Mouse (Mus musculus) layer of hippocampus, adult 18-20 months (tissue): ENCODE measurements around the gene Pdzd4. TPM values are rescaled to one million over a fixed set of nuclear protein-coding genes. Genes with fewer than 3 reads are reported as not detected.

ENCODE experiments used
- DNase-seq, 2 experiments: peaks; one replicate each; pipeline ENCODE4 v3.0.0; 2022; ENCODE audit warnings: low spot score in 2 of 2
- long read RNA-seq: library from polyadenylated mRNA; stranded (forward); transcript quantifications from one replicate; pipeline ENCODE4 v2.0.0, GENCODE M21; 2021
- total RNA-seq, 2 experiments: library from RNA; stranded (reverse); gene quantifications; 2 replicates each; pipeline ENCODE4 v1.2.3; 2021

The Pdzd4 gene
- 100 to 1,000 TPM in 1 of 2 experiments, 10 to 100 TPM in 1; 95.8 to 104 TPM for total RNA-seq
- long read RNA-seq, partial matches to known transcripts, result 0 of 7 reads
- long read RNA-seq, other reads (novel, unspliced or antisense), result 2 of 7 reads

DNA sequence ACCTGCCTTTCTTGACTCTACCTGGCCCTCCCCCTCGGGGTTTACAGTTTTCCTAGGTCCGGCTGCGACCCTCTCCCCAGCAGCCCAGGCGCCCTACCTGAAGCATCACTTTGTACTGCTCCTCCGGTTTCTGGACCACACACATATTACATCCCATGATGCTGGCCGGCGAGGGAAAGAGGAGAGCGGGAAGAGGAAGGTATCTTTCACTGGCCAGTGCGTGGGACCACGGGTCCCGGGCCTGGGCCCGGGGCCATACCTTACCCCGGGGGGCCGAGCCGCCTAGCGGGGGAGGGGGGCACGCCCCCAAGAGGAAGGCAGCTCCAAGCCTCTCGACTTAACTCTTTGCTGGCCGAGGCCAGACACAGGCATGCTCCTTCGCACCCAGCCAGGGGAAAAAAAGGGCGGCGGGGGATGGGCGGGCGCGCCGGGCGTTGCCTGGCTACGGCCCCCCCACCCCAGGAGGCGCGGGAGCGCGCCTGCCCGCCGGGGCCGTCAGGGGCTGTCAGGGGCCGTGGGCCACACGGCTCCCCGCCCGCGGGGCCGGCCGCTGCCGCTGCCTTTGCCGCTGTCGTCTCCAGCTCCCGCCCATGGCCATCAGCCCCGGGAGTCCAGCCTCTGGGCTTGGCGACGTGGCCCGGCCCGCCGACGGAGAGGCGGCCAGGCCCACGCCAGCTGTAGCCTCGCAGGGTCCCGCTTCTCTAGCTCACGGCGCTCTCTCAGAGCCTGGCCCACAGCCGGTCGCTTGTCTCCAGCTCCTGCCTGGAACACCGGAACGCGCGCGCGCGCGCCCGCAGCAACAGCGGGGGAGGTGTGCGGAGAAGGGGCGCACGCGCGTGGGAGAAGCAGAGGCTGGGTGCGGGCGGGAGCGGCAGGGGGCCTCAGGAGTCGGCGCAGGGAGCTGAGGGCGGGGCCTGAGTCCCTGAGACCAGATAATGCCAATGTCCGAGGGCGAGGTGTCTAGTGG is at the start of gene Pdzd4:
Gene Pdzd4, minus strand, starts transcription at position 785 of the 967 bp plus-strand sequence.
- DNase-seq, result peak; percentile 32 to 62

DNA sequence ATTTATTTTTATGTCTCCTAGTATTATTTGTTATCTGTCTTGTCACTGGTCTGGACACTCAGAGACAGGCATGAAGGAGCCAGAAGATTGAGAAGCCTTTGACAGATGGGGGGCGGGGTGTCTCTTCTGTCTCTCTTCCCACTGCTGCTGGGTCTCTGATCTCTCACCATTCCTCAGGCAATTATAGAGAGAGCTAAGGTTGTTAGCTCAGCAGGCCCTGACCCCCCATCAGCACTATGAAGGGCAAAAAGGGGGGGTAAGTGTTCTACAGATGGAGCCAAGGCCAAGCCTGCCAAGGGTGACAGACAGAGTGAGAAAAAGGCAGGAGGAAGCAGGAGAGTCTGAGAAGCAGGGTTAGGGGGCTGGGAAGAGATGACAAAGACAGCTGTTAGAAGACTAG is 47.2 kb upstream of the Pdzd4 start:
- DNase-seq, result no peak

DNA sequence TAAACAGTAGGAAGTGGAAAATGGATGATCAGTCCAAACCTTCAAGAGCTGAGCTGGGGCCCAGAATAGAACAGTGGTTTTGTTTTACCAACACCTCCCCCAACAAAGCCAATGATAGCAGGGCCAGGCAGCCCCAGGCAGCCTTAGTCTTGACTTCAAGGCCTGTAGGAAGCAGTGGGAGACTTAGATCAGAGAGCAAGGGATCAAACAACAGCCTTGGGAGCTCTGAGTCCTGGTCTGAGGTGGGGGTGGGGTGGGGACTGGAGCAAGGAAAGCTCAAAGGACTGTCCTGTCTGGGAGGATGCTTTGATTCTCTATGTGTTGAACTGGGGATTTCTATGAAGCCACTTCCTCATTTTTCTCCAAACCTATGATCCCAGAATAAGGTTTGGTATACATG is 46.7 kb upstream of the Pdzd4 start:
- DNase-seq, result no peak

DNA sequence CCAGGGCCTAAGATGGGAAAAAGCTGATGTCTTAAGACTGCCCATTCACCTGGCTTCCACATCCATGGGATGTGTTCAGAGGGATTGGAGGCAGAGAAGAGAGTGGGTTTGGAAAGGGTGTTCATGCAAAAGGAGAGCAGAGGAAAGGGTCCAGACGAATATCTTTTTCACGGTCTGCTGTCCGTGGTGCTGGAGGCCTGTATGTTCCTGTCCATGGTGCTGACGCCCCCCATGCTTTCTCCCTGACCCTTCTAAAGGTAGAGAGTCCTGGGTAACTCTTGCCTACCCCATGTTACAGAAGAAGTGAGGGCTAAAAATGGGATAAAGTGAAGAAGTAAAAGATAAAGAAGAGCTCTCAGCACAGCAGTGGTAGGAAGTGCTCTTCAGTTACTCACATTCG is 44.6 kb upstream of the Pdzd4 start:
- DNase-seq, result no peak

DNA sequence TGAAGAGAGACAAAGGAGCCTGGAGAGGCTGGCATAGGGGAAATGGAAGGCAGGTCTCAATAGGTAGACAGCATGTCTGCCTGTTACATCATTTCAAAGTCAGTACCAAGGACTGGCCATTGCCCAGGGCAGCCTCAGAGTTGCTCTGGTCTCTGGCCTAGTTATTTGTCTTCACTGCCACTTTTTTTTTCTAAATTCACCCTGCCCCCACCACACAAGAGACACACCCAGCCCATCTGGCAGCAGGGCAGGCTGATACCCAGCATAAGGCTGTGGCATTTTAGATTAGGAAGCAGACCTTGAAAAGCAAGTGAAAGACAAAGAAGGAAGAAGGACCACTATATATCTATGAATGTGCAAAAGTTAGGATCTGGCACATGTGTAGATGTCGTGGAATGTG is 43.1 kb upstream of the Pdzd4 start:
- no peak for DNase-seq

DNA sequence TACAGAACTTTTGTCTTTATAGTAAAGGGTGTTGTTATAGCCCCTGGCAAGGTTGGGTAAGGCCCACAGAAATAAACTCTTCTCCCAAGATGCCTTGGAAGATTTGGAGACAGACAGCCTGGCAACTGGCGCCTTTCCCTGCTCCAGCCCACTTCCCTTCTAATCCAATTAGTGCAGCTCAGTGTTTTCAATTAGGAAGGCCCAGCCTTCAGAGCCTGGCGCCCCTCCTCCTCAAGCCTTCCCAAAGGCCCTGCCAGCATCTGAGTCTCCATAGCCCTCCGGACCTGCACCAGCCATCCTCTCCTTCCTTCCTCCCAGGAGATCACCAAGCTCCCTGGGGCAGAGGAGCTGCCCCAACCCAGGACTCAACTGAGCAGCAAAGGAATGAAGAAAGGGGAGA is 42.5 kb upstream of the Pdzd4 start:
- DNase-seq, result peak in 1 of 2 experiments; percentile 25

DNA sequence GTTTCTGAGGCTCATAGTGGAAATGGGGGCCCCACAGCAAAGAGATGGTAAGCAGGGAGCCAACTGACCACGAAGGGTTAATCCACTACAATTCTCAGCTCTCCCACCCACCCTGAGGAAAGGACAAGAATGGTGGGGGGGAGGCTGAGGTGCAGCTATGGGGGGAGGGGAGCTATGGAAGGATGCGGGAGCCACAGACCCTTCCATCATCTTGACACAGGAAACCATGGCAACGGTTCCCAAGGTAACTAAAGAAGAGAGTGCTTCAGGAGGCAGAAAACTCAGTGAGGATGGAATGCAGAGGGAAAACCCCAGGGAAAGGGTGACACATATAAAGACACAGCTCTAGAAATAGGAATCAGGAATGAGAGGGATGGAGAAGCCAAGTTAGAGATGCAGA is 39.9 kb upstream of the Pdzd4 start:
- DNase-seq, result peak in 1 of 2 experiments; percentile 6

DNA sequence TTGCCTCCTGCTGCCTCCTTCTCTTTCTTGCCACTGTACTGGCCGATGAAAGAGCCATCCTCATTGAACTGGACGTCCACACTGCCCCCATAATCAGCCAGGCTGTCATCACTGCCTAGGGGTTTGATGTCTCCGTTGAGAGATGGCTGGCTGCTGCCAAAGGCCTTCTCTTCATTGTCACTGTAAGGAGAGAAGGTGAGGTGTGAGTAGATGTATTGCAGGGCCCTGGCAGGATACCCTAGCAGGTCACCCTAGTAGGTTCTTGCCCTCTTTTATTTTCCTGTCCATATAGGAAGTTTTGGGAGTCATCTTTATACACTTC is 30.3 kb upstream of the Pdzd4 start:
- DNase-seq, result no peak

DNA sequence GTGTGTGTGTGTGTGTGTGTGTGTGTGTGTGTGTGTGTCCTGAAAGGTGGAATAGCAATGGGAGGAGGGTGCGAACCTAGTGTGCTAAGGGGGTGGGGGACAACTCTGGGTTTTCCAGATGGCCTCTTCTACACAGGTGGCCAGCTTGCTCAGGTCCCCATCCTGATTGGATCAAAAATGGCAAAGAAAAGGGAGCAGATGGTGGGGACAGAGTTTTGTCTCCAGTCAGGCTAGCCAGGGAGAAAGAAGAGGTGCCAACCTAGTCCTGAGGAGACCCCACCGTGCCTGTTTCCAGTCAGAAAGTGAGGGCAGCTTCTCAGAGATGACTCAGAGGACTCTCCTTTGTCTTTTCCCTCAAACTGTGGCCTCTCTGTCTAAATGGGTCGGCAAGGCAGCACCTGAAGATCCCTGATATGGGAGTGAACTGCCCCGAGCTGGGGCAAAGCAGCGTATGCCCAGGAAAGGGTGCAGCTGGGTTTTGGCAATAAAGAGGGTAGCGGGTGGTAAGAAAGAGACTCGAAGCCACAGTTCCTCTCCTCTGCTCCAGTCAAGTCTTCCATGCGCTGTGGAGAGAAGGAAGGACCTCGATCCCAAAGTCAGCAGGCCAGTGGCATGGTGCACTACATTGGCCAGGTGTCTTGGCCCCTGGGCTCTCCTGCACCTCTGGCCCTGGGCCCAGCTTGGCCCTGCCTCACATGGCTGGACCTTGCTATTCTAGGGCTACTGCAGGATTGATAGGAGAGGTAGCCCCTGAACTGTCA is 29.7 kb upstream of the Pdzd4 start:
- no peak for DNase-seq

DNA sequence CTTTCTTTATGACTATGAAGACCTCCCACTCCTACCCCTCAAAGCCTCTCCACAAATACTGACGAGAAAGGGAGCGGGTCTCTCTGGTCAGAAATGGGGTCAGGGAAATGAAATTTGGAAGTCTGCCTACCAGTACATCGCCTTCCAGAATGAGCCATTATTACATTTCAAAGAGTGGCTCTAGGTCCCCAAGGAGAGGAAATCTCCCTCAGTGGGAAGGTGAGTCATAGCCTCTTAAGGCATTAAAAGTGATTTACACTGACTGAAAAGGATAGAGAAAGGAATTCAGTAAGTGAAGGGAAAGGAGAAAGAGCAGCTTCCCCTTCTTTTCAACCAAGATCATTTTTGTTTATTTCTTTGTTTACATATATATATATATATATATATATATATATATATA is 11.9 kb upstream of the Pdzd4 start:
- DNase-seq, result no peak

DNA sequence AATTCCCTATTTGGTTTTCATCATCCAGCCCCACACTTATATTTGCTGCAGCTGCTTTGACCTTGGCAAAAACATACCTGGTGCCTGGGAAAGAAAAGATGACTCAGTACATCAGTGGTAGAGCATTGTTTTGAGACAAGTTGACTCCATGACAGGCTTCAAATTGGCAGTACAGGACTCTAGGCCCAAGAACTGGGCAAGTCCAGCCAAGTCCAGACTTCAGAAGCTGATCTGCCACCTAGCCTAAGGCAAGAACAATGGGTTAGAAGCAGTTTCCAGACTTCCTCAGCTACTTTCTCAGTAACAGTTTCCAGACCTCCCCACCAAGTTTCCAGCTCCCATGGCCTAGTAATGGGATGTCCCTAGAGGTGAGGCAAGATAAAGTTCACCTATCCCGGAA is 11.0 kb upstream of the Pdzd4 start:
- no peak for DNase-seq

DNA sequence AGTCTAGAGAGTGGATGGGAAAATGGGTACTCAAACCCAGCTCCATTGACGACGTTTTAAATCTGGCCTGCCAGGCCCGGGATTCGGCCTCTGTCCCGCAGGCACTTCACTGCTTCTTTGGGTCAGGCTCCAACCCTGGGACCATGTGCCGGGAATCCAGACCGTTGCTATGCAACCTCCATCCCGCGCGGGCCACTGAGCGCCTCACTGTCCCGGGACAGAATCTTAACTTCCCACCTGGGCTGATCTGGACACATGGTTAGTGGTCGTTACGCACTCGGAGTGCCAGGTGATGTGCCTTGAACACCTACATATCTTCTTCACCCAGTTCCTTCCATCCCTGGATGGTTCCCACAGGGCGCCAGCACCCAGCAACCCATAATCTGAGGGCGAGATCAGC is 1.0 kb downstream of the Pdzd4 start:
- no peak for DNase-seq

DNA sequence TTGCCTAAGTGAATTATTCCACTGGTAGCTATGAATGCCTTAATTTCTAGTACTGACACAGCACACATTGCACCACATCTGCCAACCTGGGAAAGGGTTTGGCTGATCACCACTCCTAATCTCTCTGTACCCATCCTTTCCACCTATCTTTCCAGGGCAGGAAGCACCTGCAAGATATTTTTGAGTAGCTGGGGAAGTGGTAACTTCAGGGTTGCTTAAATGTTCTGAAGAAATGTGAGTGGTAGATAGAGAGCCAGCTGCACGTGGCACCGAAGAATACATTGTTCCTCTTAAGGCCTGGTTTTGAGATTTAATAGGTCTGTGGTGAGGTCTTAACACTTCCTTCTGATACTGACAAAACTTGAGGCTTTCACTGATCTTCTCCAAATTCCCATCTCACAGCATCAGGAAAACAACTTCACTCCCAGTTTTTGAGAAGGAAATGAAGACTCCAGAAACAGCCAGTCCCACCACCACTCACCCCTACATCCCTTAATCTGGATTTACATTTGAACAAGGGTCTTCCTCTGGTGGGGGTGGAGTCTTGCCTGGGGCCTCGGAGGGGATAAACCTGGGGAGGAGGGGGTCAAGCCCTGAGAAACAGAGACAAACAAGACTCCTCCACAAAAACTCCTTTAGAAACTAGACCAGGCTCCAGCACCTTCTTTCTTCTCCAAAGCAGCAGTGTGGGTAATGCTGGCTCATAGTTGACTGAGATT is 8.0 kb downstream of the Pdzd4 start:
- no peak for DNase-seq

DNA sequence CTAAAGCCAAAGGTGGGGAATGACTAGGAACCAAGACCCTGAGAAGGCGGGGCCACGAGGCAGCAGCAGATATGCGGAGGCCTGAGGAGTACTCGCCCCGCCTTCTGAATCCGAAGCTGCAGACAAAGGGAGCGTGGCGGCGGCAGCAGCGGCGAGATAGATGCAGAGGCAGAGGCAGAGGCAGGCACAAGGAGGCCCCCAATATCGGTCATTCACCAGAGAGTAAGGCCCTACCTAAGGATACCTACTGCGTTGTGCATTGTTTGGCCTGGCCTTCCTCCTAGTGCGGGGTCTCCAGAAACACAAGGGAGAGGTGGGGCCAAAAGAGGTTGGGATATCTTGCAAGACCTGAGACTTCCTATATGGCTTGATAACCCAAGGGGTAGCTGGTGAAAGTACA is 9.7 kb downstream of the Pdzd4 start:
- DNase-seq, result no peak

DNA sequence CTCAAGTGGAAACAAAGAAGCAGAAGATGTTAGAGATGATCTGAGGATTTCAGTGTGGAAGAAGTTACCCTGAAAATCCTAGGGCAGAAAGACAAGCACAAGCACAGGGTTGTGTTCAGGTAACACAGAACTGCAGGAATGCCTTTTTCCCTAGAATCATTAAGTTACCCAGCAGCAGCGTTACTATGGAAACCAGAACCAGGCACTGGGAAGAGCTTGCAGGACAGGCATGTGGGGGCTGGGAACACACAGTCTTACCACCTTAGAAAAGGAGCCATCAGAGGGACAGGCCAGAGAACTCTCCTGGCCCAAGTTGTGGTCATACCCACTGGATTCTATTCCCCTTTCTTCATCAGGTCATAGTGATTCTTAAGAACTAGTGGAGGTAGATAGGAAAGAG is 19.0 kb downstream of the Pdzd4 start:
- DNase-seq, result no peak

DNA sequence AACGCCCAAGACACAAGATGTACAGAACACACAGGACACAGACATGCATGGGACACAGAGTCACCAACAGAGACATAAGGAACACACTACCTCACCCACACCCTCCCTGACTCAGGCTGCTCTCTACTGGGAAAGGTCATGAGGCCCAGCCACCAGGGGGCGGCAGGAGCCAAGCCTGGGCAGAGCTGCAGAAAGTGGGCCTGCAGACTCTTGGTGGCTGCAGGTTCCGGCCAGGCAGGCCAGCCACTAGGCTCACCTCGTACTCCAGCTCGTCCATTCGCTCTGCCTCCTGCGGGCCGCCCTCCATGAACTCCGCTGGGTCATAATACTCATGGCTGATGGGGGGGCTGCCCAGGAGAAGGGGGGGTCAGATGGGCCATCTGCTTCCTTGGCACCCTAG is 26.3 kb downstream of the Pdzd4 start:
- peak in 1 of 2 experiments; percentile 58 for DNase-seq

DNA sequence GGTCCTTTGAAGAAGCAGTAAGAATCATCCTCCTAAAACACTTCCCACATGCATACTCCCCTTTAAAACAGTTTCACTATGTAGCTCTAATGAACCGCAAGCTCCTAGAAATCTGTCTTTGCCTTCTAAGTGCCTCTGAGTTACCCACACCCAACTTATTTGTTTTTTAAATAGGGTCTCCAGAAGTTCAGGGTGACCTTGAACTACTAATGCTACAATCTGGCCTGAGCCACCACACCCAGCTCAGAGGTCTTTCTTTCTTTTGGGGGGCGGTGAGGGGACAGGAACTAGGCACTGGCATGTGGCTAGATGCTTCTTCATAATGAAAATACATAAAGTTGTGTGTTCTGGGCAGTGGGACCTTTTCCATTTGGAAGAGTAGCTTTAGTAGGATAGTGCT is 27.3 kb downstream of the Pdzd4 start:
- DNase-seq, result no peak

DNA sequence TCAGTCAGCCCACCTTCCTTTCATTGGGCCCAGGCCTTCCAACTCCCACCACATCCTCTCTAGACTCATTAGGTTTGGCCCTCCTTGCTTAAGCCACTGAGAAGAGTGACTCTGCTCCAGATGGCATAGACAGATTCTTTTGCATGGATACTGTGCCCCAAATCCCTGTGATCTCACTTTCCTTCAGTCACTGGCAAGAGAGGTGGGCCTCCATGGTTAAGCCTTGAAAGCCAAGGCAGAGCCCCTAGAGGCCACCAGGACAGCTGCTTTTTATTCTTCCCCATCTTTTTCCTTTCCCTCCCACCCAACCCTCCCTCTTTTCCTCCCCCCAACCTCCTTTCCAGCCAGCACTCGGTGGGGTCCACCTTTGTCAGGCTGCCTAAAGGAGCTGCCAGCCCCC is 31.3 kb downstream of the Pdzd4 start:
- DNase-seq, result no peak

DNA sequence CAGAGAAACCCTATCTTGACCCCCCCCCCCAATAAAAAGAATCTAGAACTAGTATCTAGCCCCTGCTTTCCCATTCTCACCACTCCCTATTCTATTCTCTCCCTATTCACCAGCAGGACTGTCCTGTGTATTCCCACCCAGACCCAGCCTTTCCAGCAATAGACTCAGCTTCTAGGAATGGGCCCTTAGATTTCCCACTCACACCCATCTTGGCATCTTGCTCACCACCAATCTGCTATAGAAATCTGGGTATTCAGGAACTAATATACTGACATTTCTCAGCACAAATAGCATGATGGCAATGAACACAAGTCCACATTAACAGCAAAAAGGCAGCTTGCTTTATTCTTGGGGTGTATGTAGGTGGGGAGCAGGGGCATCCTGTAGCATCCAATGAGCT is 31.7 kb downstream of the Pdzd4 start:
- no peak for DNase-seq

DNA sequence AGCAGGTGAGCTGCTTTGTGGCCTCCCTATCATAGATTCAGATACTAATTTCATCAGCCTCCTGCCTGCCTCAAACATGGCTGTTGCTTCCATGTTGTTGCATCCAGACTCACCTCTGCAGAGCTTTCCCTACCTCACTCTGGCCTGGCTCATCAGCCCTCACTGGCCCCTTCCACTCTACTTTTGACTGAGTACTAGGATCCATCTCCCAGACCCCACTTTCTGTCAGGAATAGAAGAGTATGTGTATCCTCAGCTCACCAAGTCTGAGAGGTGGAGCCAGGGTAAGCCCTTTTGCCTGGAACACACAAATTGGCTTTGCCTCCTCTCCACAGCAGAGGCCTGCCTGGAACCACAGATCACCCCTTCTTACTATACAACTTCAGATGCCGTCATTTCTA is 36.3 kb downstream of the Pdzd4 start:
- no peak for DNase-seq

DNA sequence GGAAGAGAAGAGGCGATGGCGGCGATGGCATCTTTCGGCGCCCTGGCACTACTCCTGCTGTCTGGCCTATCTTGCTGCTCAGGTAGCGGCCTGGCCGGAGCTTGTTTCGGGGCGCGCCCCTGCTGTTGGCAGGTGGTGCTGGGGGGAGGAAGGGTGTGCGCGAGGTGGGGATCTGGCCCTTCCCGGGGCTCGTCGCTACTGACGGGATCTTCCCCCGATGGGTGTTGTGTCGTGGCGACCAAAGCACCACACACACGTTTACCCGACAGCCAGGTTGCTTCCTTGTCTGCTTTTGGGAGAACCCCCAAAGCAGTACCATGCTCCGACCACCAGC is 37.6 kb downstream of the Pdzd4 start:
- no peak for DNase-seq
